Mouse (Mus musculus) cerebellum, adult 11 months (tissue): ENCODE measurements at regions not wholly inside any gene's neighbourhood (a gene's known extent, or its start where the extent isn't known, plus 50 kb on each side); places are given as distances from the start of the nearest gene placed in this dataset.

Source experiments
- DNase-seq: peaks from one replicate; pipeline ENCODE4 v3.0.0; 2022

DNA sequence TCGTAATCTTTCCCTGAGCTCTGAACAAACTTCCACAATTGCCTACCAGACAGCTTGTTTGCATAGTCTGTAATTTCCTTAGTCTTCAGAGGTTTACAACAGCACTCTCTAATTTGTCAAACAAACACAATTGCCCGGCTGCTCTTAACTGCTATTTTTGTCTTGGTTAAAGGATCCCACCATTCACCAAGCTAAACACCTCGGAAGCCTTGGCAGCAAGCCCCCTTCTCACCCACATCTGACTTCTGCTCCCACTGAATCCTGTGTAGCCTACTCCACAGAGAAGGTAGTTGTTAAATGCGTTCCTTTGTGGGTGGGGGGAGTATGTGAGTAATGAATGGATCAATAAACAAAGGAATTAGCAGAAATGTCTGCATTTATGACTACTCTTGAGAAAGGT lies 59.8 kb upstream of the Rspo3 start:
- DNase-seq: no peak

DNA sequence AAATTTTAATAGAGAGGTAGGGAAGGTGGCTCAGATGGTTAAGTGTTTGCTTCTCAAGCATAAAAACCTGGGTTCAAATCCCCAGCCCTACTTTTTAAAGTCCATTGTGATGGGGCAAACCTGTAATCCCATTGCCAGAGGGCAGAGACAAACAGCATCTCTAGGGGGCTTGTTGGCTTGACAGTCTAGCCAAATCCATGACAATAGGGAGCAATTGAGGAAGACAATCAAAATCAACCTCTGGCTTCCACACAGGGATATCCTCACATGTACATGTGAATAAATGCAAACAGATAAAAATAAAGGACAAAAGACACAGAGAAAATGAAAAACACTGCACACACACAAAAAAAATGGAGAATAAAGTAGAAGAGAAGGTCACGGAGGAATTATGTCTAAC lies 59.3 kb upstream of the Rspo3 start:
- no peak for DNase-seq

DNA sequence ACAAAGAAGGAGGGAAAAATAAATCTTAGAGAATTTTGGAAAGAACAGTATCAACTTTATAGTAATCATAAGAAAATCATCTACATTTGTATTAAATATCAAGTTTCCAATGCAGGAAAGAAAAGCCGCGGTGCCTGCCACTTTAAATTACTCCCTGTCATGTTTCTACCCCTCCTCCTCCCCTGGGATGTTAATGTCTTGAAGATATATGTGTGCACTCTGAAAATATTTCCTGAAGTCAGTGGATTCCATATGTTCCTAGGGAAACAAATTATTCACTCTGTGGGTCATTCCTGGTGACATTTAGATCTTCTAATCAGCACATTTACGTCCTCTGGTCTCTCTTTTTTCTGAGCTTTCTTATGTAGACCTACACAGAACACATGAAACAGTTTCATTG lies 57.2 kb upstream of the Rspo3 start:
- DNase-seq: no peak

- DNase-seq: no peak
Measured at GRCm38 (mm10) chr10:29590187-29590586, 54.5 kb upstream of the Rspo3 start.

- DNase-seq: no peak
Measured at GRCm38 (mm10) chr10:29589739-29590138, 54.1 kb upstream of the Rspo3 start.
